Mouse (Mus musculus) spleen, postnatal 14 days (tissue): ENCODE data around the gene Gpatch4.

Experiments used
- DNase-seq, 2 experiments: peaks; one replicate each; pipeline ENCODE4 v3.0.0; 2021 to 2022; ENCODE audit warnings: low spot score in 2 of 2

Gpatch4 gene

GRCm38 (mm10) chr3:88094126-88094525 is 51.2 kb downstream of the Gpatch4 start:
- DNase-seq = no peak

GRCm38 (mm10) chr3:88097666-88098065 is 54.8 kb downstream of the Gpatch4 start:
- DNase-seq = no peak

- no peak for DNase-seq
These were observed 57.3 kb downstream of the Gpatch4 start for GRCm38 (mm10) chr3:88100251-88100650.

DNA sequence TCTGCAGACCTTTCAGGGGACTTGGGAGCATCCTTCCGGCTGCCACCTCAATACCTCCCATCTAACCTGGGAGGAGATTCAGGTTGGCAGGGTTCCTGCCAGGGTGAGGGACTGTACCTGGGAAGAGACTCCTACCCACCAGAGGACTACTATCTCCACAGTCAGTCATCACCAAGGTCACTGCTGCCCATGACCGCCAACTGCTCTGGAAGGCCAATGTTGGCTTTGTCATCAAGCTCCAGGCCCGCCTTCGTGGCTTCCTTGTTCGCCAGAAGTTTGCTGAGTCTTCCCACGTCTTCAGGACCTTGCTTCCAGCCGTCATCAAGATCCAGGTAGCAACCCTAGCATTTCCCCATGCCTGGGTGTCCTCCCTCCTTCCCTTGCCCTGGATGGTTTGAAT is 58.8 kb downstream of the Gpatch4 start:
- DNase-seq = no peak

GRCm38 (mm10) chr3:88102196-88102595 is 59.3 kb downstream of the Gpatch4 start:
- DNase-seq = no peak

DNA sequence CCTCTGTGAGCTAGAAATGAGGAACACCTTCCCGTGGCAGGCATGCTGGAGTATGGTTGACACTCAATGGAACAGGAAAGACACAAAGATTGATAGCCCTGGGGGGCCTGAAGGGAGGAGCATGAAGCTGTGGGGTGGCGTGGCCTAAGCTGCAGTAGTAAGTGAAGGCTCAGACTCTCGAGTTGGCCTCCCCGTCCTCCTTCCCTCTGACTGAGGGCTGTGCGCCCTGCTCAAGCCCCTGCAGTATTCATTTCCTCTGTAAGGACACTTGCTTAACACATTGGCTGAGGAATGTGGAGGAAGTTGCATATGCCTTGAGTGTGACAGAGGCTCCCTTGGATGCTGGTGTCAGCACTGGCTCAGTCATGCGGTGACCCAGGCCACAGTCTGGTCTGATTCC is 59.7 kb downstream of the Gpatch4 start:
- DNase-seq = no peak
